Mouse (Mus musculus) midbrain, embryonic 16.5 days (tissue): ENCODE results near the gene Tmem39b. TPM values are rescaled to one million over a fixed set of nuclear protein-coding genes. Genes with fewer than 3 reads are reported as not detected.
A peak's percentile ranks its signal among the peaks of the same experiment; 100 is the strongest.

Experiments used
- ATAC-seq: fragments of 200-750 bp; cut with Nextera tagmentation; 2 replicates; pipeline ENCODE4 v1.8.0; 2017; ENCODE audit warnings: moderate TSS enrichment
- H3K27ac ChIP-seq: fragments of 300-500 bp; sonication (generic); 2 replicates; pipeline ENCODE4 v1.5.1; 2014; ENCODE audit warnings: mild to moderate bottlenecking, low read length, mixed read lengths
- H3K27me3 ChIP-seq: fragments of 300-500 bp; sonication (generic); 2 replicates; pipeline ENCODE4 v1.6.1; 2014; ENCODE audit warnings: low read depth, low read length, mixed read lengths; ENCODE audit not compliant: control insufficient read depth, insufficient read depth
- H3K36me3 ChIP-seq: fragments of 300-500 bp; sonication (generic); 2 replicates; pipeline ENCODE4 v1.6.1; 2014; ENCODE audit warnings: mild to moderate bottlenecking, low read length, moderate library complexity, mixed read lengths; ENCODE audit not compliant: control insufficient read depth, insufficient read depth
- H3K4me1 ChIP-seq: fragments of 300-500 bp; sonication (generic); 2 replicates; pipeline ENCODE4 v1.6.1; 2014; ENCODE audit warnings: mild to moderate bottlenecking, low read length, mixed read lengths; ENCODE audit not compliant: control insufficient read depth, insufficient read depth
- H3K4me2 ChIP-seq: fragments of 300-500 bp; sonication (generic); 2 replicates; pipeline ENCODE4 v1.6.1; 2014; ENCODE audit warnings: mild to moderate bottlenecking, low read length, mixed read lengths
- H3K4me3 ChIP-seq: fragments of 300-500 bp; sonication (generic); 2 replicates; pipeline ENCODE4 v1.5.1; 2014; ENCODE audit warnings: low read depth, mild to moderate bottlenecking, low read length, moderate library complexity, mixed read lengths
- H3K9ac ChIP-seq: fragments of 300-500 bp; sonication (generic); 2 replicates; pipeline ENCODE4 v1.6.1; 2014; ENCODE audit warnings: low read depth, low read length, mixed read lengths
- H3K9me3 ChIP-seq: fragments of 300-500 bp; sonication (generic); replicated peaks from 2 replicates; pipeline ENCODE4 v1.6.1; 2014; ENCODE audit warnings: mild to moderate bottlenecking, low read length, mixed read lengths; ENCODE audit not compliant: control insufficient read depth, poor library complexity, severe bottlenecking
- WGBS: fragments of 180-500 bp; shearing (Covaris S2); extraction: QIAGEN DNeasy Blood & Tissue Kit; methylation state at CpG from one replicate; pipeline ENCODE4 v1.1.7; 2014; 5-methylcytosine and 5-hydroxymethylcytosine counted together
- polyA plus RNA-seq: library from polyadenylated mRNA; unstranded; fragments of >200 nt; fragmentation: Nextera tagmentation; extraction: Ambion mirVana; gene quantifications from 2 replicates; pipeline ENCODE4 v1.2.1, GENCODE M21; 2015

The Tmem39b gene
- polyA plus RNA-seq, 1 experiment from 2014 or later = 16.8 TPM

DNA sequence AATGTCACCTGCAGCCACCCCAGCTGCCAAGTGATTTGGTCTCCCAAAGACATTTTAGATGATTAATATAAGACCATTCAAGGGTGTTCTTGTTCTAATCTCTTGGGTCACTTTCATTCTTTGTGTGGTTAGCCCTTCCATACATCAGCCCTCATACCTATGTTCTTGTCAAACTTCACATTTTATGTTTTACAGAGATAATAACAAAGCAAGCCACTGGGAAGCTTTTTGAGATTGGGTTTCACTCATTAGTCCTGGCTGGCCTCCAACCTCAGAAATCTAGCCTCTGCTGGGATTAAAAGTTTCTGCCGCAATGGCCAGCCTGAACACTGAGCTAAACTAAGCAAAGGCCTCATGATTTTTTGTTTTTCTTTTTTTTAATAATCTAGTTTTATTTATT is 3.6 kb upstream of the Tmem39b start:
- H3K27me3 ChIP-seq = no peaks in the 10 kb centered on the region
- no peak overlapping the region for H3K4me3 ChIP-seq
- H3K27ac ChIP-seq = no peak overlapping the region; the same call in 1 of the 2 replicates
- H3K9ac ChIP-seq = no peak overlapping the region
- ATAC-seq = no peak
- H3K36me3 ChIP-seq = peaks cover 3% of the 10 kb centered on the region; the same call in 1 of the 2 replicates
- H3K9me3 ChIP-seq = no peaks in the 10 kb centered on the region
- H3K4me1 ChIP-seq = peaks cover 32% of the 10 kb centered on the region
- 81% methylated on average over 1 of the region's 1 CpGs for WGBS
- no peak overlapping the region for H3K4me2 ChIP-seq

DNA sequence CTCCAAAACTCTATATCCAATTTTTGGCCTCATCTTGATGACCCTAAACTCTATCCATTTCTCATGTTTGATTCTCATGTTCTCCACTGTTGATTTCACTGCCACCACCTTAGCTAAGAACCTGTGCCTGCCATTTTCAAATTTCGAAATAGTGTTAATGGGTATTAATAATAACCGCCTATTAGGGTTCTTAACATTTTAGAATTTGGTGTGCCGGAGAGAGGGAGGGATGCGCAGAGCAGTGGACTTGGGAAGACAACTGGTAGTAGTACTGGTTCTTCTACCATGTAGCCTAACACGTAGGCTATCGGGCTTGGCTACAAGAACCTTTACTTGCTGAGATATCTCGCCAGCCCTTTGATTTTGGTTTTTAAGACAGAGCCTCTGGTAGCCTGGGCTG is 553 bp upstream of the Tmem39b start:
- WGBS = 79% methylated on average over 7 of the region's 7 CpGs
- H3K4me2 ChIP-seq = peak overlapping the region; percentile 72
- peak overlapping the region; percentile 84 for H3K9ac ChIP-seq
- H3K4me1 ChIP-seq = peaks cover 27% of the 10 kb centered on the region
- no peaks in the 10 kb centered on the region for H3K27me3 ChIP-seq
- no peak for ATAC-seq
- no peaks in the 10 kb centered on the region for H3K9me3 ChIP-seq
- H3K4me3 ChIP-seq = peak overlapping the region; percentile 63
- peaks cover 13% of the 10 kb centered on the region for H3K36me3 ChIP-seq
- peak overlapping the region; percentile 98 for H3K27ac ChIP-seq

GRCm38 (mm10) chr4:129695815-129696157 is 852 bp downstream of the Tmem39b start:
- ATAC-seq = peak; percentile 5; the same call in 1 of the 2 replicates
- Histone ChIP-seq H3K27ac (peak overlapping the region; percentile 98), H3K9me3 (no peaks in the 10 kb centered on the region), H3K4me3 (peak overlapping the region; percentile 63), H3K4me1 (peaks cover 20% of the 10 kb centered on the region), H3K4me2 (peak overlapping the region; percentile 72), H3K27me3 (no peaks in the 10 kb centered on the region), H3K36me3 (peaks cover 22% of the 10 kb centered on the region), H3K9ac (peak overlapping the region; percentile 84)
- 24% methylated on average over 6 of the region's 6 CpGs for WGBS

GRCm38 (mm10) chr4:129684531-129684930 is 12.1 kb downstream of the Tmem39b start:
- no peak for ATAC-seq
- WGBS = over 99% methylated on average over 6 of the region's 6 CpGs
- peaks cover 59% of the 10 kb centered on the region for H3K36me3 ChIP-seq
- H3K4me3 ChIP-seq = no peak overlapping the region
- no peaks in the 10 kb centered on the region for H3K4me1 ChIP-seq
- H3K27me3 ChIP-seq = no peaks in the 10 kb centered on the region
- H3K4me2 ChIP-seq = no peak overlapping the region
- H3K9me3 ChIP-seq = no peaks in the 10 kb centered on the region
- H3K9ac ChIP-seq = no peak overlapping the region
- H3K27ac ChIP-seq = no peak overlapping the region

GRCm38 (mm10) chr4:129683901-129684493 is 12.6 kb downstream of the Tmem39b start:
- Histone ChIP-seq H3K9ac (no peak overlapping the region), H3K4me1 (no peaks in the 10 kb centered on the region), H3K4me2 (no peak overlapping the region), H3K9me3 (no peaks in the 10 kb centered on the region), H3K4me3 (no peak overlapping the region), H3K27ac (no peak overlapping the region), H3K27me3 (no peaks in the 10 kb centered on the region), H3K36me3 (peaks cover 55% of the 10 kb centered on the region)
- WGBS = 92% methylated on average over 11 of the region's 11 CpGs
- no peak for ATAC-seq

- Histone ChIP-seq H3K4me2 (no peak overlapping the region), H3K4me3 (no peak overlapping the region), H3K27me3 (no peaks in the 10 kb centered on the region), H3K27ac (no peak overlapping the region), H3K9me3 (no peaks in the 10 kb centered on the region), H3K36me3 (peaks cover 65% of the 10 kb centered on the region), H3K9ac (no peak overlapping the region), H3K4me1 (no peaks in the 10 kb centered on the region)
- no peak for ATAC-seq
- 97% methylated on average over 11 of the region's 11 CpGs for WGBS
These were observed 14.8 kb downstream of the Tmem39b start for GRCm38 (mm10) chr4:129681837-129682236.

DNA sequence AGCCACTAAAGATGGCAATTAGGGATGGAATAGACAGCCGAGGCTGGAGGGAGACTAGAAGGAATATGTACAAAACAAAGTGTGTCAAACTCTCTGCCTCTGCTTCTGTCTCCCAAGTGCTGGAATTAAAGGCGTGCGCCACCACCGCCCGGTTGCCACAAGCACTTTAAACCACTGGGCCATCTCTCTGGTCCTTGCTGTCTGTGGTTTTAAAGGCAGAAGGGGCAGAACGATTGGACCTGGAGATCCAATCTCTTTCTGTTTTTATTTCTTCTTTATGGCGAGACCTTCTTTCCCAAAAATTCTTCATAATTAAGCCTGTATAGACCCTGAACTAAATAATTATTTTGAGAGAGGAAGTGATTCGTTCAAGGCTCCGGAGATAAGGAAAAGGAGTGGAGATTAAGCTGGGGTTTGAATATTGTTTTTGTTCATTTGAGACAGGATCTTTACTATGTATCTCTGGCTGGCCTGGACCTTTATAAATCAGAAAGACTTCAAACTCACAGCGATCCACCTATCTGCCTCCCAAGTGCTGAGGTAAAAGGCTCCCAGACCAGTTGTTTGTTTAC is 23.7 kb downstream of the Tmem39b start:
- Histone ChIP-seq H3K4me3 (peak overlapping the region; percentile 85), H3K27ac (peak overlapping the region; percentile 90), H3K9ac (peak overlapping the region; percentile 93), H3K36me3 (peaks cover 17% of the 10 kb centered on the region), H3K4me1 (peaks cover 16% of the 10 kb centered on the region; the same call in 1 of the 2 replicates), H3K27me3 (no peaks in the 10 kb centered on the region), H3K9me3 (no peaks in the 10 kb centered on the region), H3K4me2 (peak overlapping the region; percentile 73)
- 6% methylated on average over 10 of the region's 10 CpGs for WGBS
- ATAC-seq = no peak

DNA sequence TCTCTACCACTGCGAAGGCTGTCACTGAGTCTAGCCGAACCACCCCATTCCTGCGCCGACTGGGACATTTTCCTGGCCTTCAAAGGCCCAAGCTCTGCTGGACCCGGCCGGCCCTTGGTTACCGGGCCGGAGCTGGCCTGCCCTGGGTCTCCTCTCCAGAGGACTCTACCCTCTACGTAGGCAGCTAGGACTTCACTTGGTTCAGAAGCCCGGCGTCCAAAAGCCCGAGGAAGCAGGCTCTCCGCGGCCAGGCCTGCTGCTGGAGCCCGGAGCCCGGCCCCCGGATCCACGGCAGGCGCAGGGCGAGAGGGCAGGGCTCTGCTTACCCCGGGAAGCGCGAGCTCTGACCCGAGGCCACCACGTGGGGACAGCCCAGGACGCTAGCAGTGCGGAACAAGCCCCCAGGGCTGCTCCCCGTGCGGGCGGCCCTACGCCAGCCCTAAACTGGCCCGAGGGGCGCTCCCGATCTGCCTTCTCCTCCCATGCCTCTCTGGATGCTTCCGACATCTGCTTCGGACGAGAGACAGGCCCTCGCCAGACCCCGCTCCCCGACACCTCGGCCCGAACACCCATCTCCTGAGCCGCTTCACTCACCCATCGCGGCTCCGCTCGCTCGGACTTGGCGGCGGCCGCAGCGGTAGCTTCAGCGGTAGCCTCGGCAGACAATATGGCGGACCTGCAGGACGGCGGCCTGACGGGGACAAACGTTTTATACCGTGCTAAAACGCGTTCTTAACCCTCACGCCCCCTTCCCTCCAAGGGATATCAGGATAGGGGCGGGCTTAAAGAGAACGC is 24.4 kb downstream of the Tmem39b start, which contains the start of gene Kpna6:
Gene Kpna6, minus strand, starts transcription at position 685 of the 795 bp plus-strand sequence.
- under 1% methylated on average over 65 of the region's 65 CpGs for WGBS
- no peaks in the 10 kb centered on the region for H3K9me3 ChIP-seq
- peak; percentile 87 for ATAC-seq
- H3K36me3 ChIP-seq = peaks cover 12% of the 10 kb centered on the region
- H3K9ac ChIP-seq = peak within 1 kb of the TSS; percentile 93
- H3K4me1 ChIP-seq = peaks cover 16% of the 10 kb centered on the region; the same call in 1 of the 2 replicates
- H3K4me2 ChIP-seq = peak within 1 kb of the TSS; percentile 73
- H3K27me3 ChIP-seq = no peaks in the 10 kb centered on the region
- peak within 1 kb of the TSS; percentile 85 for H3K4me3 ChIP-seq
- H3K27ac ChIP-seq = peak within 1 kb of the TSS; percentile 90
